Mouse (Mus musculus) erythroblast, embryonic 14.5 days (primary cell): Measurements from ENCODE around the gene Ptger4. TPM values are rescaled to one million over a fixed set of nuclear protein-coding genes. Genes with fewer than 3 reads are reported as not detected.
A peak's percentile ranks its signal among the peaks of the same experiment; 100 is the strongest.

Experiments used
- H3K27me3 ChIP-seq: 2 replicates; pipeline ENCODE4 v1.6.1; 2012; ENCODE audit warnings: inconsistent platforms; ENCODE audit not compliant: control insufficient read depth
- H3K36me3 ChIP-seq: 2 replicates; pipeline ENCODE4 v1.6.1; 2012; ENCODE audit warnings: mild to moderate bottlenecking, inconsistent platforms; ENCODE audit not compliant: control insufficient read depth
- H3K4me1 ChIP-seq: 2 replicates; pipeline ENCODE4 v1.6.1; 2012; ENCODE audit warnings: inconsistent platforms; ENCODE audit not compliant: control insufficient read depth
- H3K4me3 ChIP-seq: replicated peaks from 2 replicates; pipeline ENCODE3; 2012; ENCODE audit warnings: moderate library complexity, mild to moderate bottlenecking, inconsistent platforms
- H3K9me3 ChIP-seq: 2 replicates; pipeline ENCODE4 v1.6.1; 2012; ENCODE audit warnings: low read length, inconsistent platforms, mixed read lengths; ENCODE audit not compliant: control insufficient read depth
- GATA1 ChIP-seq: IDR thresholded peaks from 2 replicates; pipeline ENCODE4 v1.6.1; 2012; ENCODE audit warnings: low read length, inconsistent platforms, mixed read lengths
- TAL1 ChIP-seq: IDR thresholded peaks from 3 replicates; pipeline ENCODE4 v1.6.1; 2012; ENCODE audit warnings: low read length, inconsistent platforms, mixed read lengths
- polyA plus RNA-seq: library from polyadenylated mRNA; stranded (reverse); fragments of >175 nt; gene quantifications from 2 replicates; pipeline ENCODE4 v1.2.3, GENCODE M21; 2012

The Ptger4 gene
- polyA plus RNA-seq: 0.08 and 0.09 TPM in 2 replicates

DNA sequence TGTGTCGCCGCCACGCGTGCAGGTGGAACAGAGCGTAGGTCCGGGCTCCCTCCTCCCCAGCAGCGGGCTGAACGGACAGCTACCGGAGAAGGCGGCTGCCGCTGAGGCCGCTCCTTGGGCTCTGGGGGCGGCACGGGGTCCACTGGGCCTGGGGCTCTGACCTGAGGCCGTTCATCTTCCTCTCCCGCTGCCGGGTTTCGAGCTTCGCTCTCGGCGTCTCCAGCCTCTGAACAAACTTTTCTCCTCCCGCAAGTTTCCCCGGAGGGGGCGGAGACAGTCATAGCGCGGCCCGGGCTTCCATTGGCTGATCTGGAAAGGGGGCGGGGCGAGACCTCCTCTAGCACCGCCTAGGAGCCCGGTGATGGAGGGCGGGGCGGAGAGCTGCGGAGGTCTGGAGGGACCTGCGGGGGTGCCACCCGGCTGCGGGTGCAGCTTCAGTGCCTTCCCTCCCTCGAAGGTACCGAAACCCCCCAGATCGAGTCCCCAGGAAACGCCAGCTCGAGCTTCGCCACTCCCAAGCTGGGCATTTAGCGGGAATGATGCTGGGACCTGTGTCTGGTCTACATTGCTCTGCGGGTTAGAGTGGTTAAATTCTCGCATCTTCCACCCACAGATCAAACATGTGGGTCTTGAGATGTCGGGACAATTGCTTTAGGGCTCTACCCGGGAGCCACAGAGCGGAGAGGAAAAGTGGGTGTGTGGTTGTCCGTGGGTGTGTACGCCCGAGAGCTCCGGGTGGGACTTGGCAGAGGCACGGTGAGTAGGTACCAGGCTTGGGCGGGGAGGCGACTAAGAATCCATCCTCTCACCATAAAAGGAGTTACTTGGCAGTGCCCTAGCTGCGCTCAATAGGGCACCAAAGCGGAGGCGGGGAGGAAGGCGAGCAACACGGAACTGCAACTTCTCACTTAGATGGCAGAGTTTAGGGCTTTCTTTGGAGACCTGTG, at the start of gene Ptger4:
Ptger4 (minus strand) TSS at position 229 of the 947 bp plus-strand sequence.
- peaks cover 57% of the 10 kb centered on the region for H3K4me1 ChIP-seq
- H3K9me3 ChIP-seq: no peaks in the 10 kb centered on the region

GRCm38 (mm10) chr15:5288412-5288811, 44.4 kb upstream of the Ptger4 start:
- H3K4me1 ChIP-seq: no peaks in the 10 kb centered on the region
- H3K27me3 ChIP-seq: no peaks in the 10 kb centered on the region
- H3K9me3 ChIP-seq: no peaks in the 10 kb centered on the region
- no peak overlapping the region for H3K4me3 ChIP-seq
- TF ChIP-seq TAL1: no peak
- no peak for TF ChIP-seq GATA1
- H3K36me3 ChIP-seq: no peaks in the 10 kb centered on the region

More for the DNA sequence above, at the start of gene Ptger4:
- peak within 1 kb of the TSS; percentile 75 for H3K4me3 ChIP-seq
- no peaks in the 10 kb centered on the region for H3K36me3 ChIP-seq
- TF ChIP-seq TAL1 (no peak), GATA1 (no peak)
- peaks cover 49% of the 10 kb centered on the region for H3K27me3 ChIP-seq

DNA sequence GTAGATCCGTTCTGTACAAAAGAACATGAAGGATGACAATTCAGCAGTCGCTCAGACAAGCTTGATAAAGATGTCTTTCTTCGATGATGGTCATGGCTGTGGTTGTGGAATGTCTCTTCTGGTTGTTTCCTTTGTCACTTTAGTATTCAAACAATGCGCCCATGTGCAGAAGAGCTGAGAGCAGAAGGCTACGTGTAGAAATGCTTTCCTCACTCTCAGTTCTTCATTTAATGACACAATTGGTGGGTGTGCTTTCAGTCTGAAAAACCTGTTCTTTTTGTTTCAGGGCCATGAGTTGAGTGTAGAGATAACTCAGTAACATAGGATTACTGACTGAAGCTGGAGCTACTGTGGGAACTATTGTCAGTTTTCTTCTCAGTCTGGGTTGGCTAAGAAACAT, 43.1 kb upstream of the Ptger4 start:
- no peaks in the 10 kb centered on the region for H3K4me1 ChIP-seq
- H3K27me3 ChIP-seq: no peaks in the 10 kb centered on the region
- H3K9me3 ChIP-seq: no peaks in the 10 kb centered on the region
- TF ChIP-seq TAL1 (no peak), GATA1 (no peak)
- no peak overlapping the region for H3K4me3 ChIP-seq
- H3K36me3 ChIP-seq: no peaks in the 10 kb centered on the region

DNA sequence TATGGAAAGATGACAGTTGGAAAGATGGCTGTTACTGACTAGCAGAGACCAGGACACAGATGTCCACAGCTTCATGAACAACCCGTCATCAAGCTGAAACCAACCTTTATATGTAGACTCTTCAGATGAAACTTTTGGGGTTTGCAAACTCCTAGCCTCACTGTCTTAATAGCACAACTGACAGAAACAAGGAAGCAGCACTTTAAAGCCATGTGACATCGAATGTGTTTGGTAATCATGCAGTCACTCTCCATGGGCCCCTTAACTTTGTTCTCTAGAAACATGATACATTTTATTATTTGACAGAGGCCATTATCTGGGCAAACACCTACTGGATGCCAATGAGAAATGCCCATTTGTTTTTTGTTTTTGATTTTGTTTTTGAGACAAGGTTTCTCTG, 37.3 kb upstream of the Ptger4 start:
- no peak for TF ChIP-seq TAL1
- TF ChIP-seq GATA1: no peak
- no peaks in the 10 kb centered on the region for H3K27me3 ChIP-seq
- H3K36me3 ChIP-seq: no peaks in the 10 kb centered on the region
- no peak overlapping the region for H3K4me3 ChIP-seq
- no peaks in the 10 kb centered on the region for H3K9me3 ChIP-seq
- no peaks in the 10 kb centered on the region for H3K4me1 ChIP-seq

DNA sequence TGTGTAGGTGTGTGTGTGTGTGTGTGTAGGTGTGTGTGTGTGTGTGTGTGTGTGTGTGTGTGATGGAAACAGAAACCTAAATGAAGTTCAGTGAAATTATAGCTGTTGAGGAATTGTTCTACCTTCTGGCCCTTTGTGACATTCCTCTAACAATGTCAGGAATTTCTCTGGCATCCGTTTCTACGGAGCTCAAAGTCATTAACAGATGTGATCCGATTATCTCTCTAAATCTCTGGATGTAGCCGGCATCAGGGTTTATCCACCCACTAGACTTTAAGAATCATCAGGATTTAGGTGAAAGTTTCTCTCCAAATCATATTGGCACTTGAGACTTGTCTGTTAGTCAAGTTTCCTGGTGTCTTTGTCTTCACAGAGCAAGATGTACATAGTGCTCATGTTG, 35.8 kb upstream of the Ptger4 start:
- Histone ChIP-seq H3K4me1 (no peaks in the 10 kb centered on the region), H3K27me3 (no peaks in the 10 kb centered on the region), H3K4me3 (no peak overlapping the region), H3K36me3 (no peaks in the 10 kb centered on the region), H3K9me3 (no peaks in the 10 kb centered on the region)
- TF ChIP-seq TAL1: no peak
- no peak for TF ChIP-seq GATA1

GRCm38 (mm10) chr15:5278525-5278924, 34.5 kb upstream of the Ptger4 start:
- H3K27me3 ChIP-seq: no peaks in the 10 kb centered on the region
- H3K36me3 ChIP-seq: no peaks in the 10 kb centered on the region
- H3K4me1 ChIP-seq: no peaks in the 10 kb centered on the region
- H3K9me3 ChIP-seq: no peaks in the 10 kb centered on the region
- TF ChIP-seq GATA1 (no peak), TAL1 (no peak)
- no peak overlapping the region for H3K4me3 ChIP-seq

GRCm38 (mm10) chr15:5273981-5274380, 30.0 kb upstream of the Ptger4 start:
- Histone ChIP-seq H3K36me3 (no peaks in the 10 kb centered on the region), H3K27me3 (no peaks in the 10 kb centered on the region), H3K4me3 (no peak overlapping the region), H3K9me3 (no peaks in the 10 kb centered on the region), H3K4me1 (no peaks in the 10 kb centered on the region)
- TF ChIP-seq GATA1 (no peak), TAL1 (no peak)

DNA sequence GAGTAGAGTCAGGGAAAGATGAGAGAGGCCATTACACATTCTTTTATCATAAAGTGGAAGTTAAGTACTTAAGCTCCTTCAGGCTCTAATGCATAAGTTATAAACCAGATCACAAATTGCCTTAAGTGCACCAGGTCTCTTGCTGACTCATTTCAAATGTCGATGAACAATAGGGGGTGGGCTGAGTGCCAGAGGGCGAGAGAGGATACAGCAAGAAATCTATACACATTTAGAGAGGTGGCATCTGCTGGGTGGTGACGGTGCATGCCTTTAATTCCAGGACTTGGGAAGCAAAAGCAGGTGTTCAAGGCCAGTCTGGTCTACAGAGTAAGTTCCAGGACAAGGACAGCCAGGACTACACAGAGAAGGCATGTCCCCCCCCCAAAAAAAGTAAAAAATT, 22.1 kb upstream of the Ptger4 start:
- TF ChIP-seq TAL1 (no peak), GATA1 (no peak)
- H3K36me3 ChIP-seq: no peaks in the 10 kb centered on the region
- no peaks in the 10 kb centered on the region for H3K27me3 ChIP-seq
- 0 out of 2 replicates have a peak, but pooled peaks cover 2% of the 10 kb centered on the region for H3K9me3 ChIP-seq
- peaks cover 3% of the 10 kb centered on the region; the same call in 1 of the 2 replicates for H3K4me1 ChIP-seq
- H3K4me3 ChIP-seq: no peak overlapping the region

- Histone ChIP-seq H3K9me3 (0 out of 2 replicates have a peak, but pooled peaks cover 2% of the 10 kb centered on the region), H3K27me3 (no peaks in the 10 kb centered on the region), H3K4me1 (peaks cover 8% of the 10 kb centered on the region), H3K4me3 (no peak overlapping the region), H3K36me3 (no peaks in the 10 kb centered on the region)
- TF ChIP-seq TAL1: no peak
- no peak for TF ChIP-seq GATA1
These were observed 19.0 kb upstream of the Ptger4 start for GRCm38 (mm10) chr15:5262874-5263504.
